Mouse (Mus musculus) hindbrain, embryonic 10.5 days (tissue): ENCODE data around the gene Bag3. TPM values are rescaled to one million over a fixed set of nuclear protein-coding genes. Genes with fewer than 3 reads are reported as not detected.

Experiments used
- DNase-seq: peaks from one replicate; pipeline ENCODE4 v3.0.0-alpha.2; 2017; ENCODE audit warnings: low spot score
- H3K27ac ChIP-seq: fragments of 300-500 bp; sonication (generic); 2 replicates; pipeline ENCODE4 v1.5.1; 2016; ENCODE audit warnings: mild to moderate bottlenecking, moderate library complexity
- H3K27me3 ChIP-seq: fragments of 300-500 bp; sonication (generic); 2 replicates; pipeline ENCODE4 v1.6.1; 2016; ENCODE audit warnings: mild to moderate bottlenecking; ENCODE audit not compliant: poor library complexity, insufficient read depth, severe bottlenecking
- H3K36me3 ChIP-seq: fragments of 300-500 bp; sonication (generic); 2 replicates; pipeline ENCODE4 v1.6.1; 2016; ENCODE audit warnings: mild to moderate bottlenecking, moderate library complexity
- H3K4me1 ChIP-seq: fragments of 300-500 bp; sonication (generic); replicated peaks from 2 replicates; pipeline ENCODE4 v1.6.1; 2016; ENCODE audit warnings: mild to moderate bottlenecking
- H3K4me3 ChIP-seq: fragments of 300-500 bp; sonication (generic); 2 replicates; pipeline ENCODE4 v1.5.1; 2016; ENCODE audit warnings: mild to moderate bottlenecking, moderate library complexity
- H3K9me3 ChIP-seq: fragments of 300-500 bp; sonication (generic); 2 replicates; pipeline ENCODE4 v1.6.1; 2016; ENCODE audit warnings: mild to moderate bottlenecking, moderate library complexity
- WGBS: fragments of 180-500 bp; shearing (Covaris S2); methylation state at CpG from one replicate; pipeline ENCODE4 v1.1.7; 2016; 5-methylcytosine and 5-hydroxymethylcytosine counted together
- polyA plus RNA-seq: library from polyadenylated mRNA; unstranded; fragments of >200 nt; fragmentation: Nextera tagmentation; extraction: Ambion mirVana; gene quantifications from 2 replicates; pipeline ENCODE4 v1.2.1, GENCODE M21; 2016

Bag3 gene
- polyA plus RNA-seq, 1 experiment from 2014 or later: 7.2 TPM

GRCm38 (mm10) chr7:128540734-128541133, 17.3 kb downstream of the Bag3 start:
- Histone ChIP-seq H3K27me3 (peaks cover 13% of the 10 kb centered on the region; the same call in 1 of the 2 replicates), H3K36me3 (peaks cover 15% of the 10 kb centered on the region), H3K9me3 (no peaks in the 10 kb centered on the region), H3K27ac (no peak overlapping the region), H3K4me3 (no peak overlapping the region), H3K4me1 (peaks cover 28% of the 10 kb centered on the region)
- WGBS: 89% methylated on average over 16 of the region's 16 CpGs
- no peak for DNase-seq

GRCm38 (mm10) chr7:128541186-128541585, 17.8 kb downstream of the Bag3 start:
- WGBS: 85% methylated on average over 9 of the region's 9 CpGs
- H3K27ac ChIP-seq: no peak overlapping the region
- H3K36me3 ChIP-seq: peaks cover 19% of the 10 kb centered on the region
- no peak for DNase-seq
- H3K9me3 ChIP-seq: no peaks in the 10 kb centered on the region
- peaks cover 13% of the 10 kb centered on the region; the same call in 1 of the 2 replicates for H3K27me3 ChIP-seq
- H3K4me3 ChIP-seq: no peak overlapping the region
- H3K4me1 ChIP-seq: peaks cover 23% of the 10 kb centered on the region

- no peaks in the 10 kb centered on the region for H3K9me3 ChIP-seq
- peaks cover 23% of the 10 kb centered on the region for H3K36me3 ChIP-seq
- H3K27ac ChIP-seq: no peak overlapping the region
- H3K27me3 ChIP-seq: peaks cover 13% of the 10 kb centered on the region; the same call in 1 of the 2 replicates
- H3K4me3 ChIP-seq: no peak overlapping the region
- peaks cover 20% of the 10 kb centered on the region for H3K4me1 ChIP-seq
- 85% methylated on average over 17 of the region's 17 CpGs for WGBS
- no peak for DNase-seq
These were observed 18.4 kb downstream of the Bag3 start for GRCm38 (mm10) chr7:128541771-128542170.

- peaks cover 20% of the 10 kb centered on the region for H3K4me1 ChIP-seq
- WGBS: 80% methylated on average over 4 of the region's 4 CpGs
- H3K36me3 ChIP-seq: peaks cover 27% of the 10 kb centered on the region
- no peak overlapping the region for H3K27ac ChIP-seq
- H3K4me3 ChIP-seq: no peak overlapping the region
- 0 out of 2 replicates have a peak, but pooled peaks cover 8% of the 10 kb centered on the region for H3K27me3 ChIP-seq
- no peaks in the 10 kb centered on the region for H3K9me3 ChIP-seq
- no peak for DNase-seq
These were observed 19.1 kb downstream of the Bag3 start for GRCm38 (mm10) chr7:128542488-128542887.

GRCm38 (mm10) chr7:128543148-128543855, 19.9 kb downstream of the Bag3 start:
- no peak overlapping the region for H3K4me3 ChIP-seq
- peaks cover 35% of the 10 kb centered on the region for H3K36me3 ChIP-seq
- no peak overlapping the region for H3K27ac ChIP-seq
- H3K9me3 ChIP-seq: no peaks in the 10 kb centered on the region; the same call in 1 of the 2 replicates
- 0 out of 2 replicates have a peak, but pooled peaks cover under 1% of the 10 kb centered on the region for H3K27me3 ChIP-seq
- DNase-seq: no peak
- H3K4me1 ChIP-seq: peaks cover 16% of the 10 kb centered on the region
- 82% methylated on average over 14 of the region's 14 CpGs for WGBS

GRCm38 (mm10) chr7:128543961-128544360, 20.5 kb downstream of the Bag3 start:
- no peak overlapping the region for H3K27ac ChIP-seq
- peaks cover 10% of the 10 kb centered on the region for H3K4me1 ChIP-seq
- H3K9me3 ChIP-seq: no peaks in the 10 kb centered on the region; the same call in 1 of the 2 replicates
- H3K27me3 ChIP-seq: no peaks in the 10 kb centered on the region
- H3K36me3 ChIP-seq: peaks cover 35% of the 10 kb centered on the region
- 83% methylated on average over 3 of the region's 3 CpGs for WGBS
- H3K4me3 ChIP-seq: no peak overlapping the region
- DNase-seq: no peak

- Histone ChIP-seq H3K9me3 (no peaks in the 10 kb centered on the region; the same call in 1 of the 2 replicates), H3K27me3 (no peaks in the 10 kb centered on the region), H3K27ac (no peak overlapping the region), H3K4me1 (peaks cover 10% of the 10 kb centered on the region), H3K36me3 (peaks cover 35% of the 10 kb centered on the region), H3K4me3 (no peak overlapping the region)
- DNase-seq: no peak
- 90% methylated on average over 7 of the region's 7 CpGs for WGBS
These were observed 21.3 kb downstream of the Bag3 start for GRCm38 (mm10) chr7:128544566-128545262.

GRCm38 (mm10) chr7:128546031-128546430, 22.6 kb downstream of the Bag3 start:
- Histone ChIP-seq H3K4me3 (no peak overlapping the region), H3K4me1 (peaks cover 23% of the 10 kb centered on the region), H3K27me3 (no peaks in the 10 kb centered on the region), H3K9me3 (no peaks in the 10 kb centered on the region; the same call in 1 of the 2 replicates), H3K27ac (no peak overlapping the region), H3K36me3 (peaks cover 35% of the 10 kb centered on the region)
- DNase-seq: no peak
- WGBS: 93% methylated on average over 8 of the region's 8 CpGs

- WGBS: 64% methylated on average over 4 of the region's 4 CpGs
- Histone ChIP-seq H3K9me3 (no peaks in the 10 kb centered on the region; the same call in 1 of the 2 replicates), H3K27me3 (no peaks in the 10 kb centered on the region), H3K4me1 (peaks cover 19% of the 10 kb centered on the region), H3K36me3 (peaks cover 24% of the 10 kb centered on the region), H3K4me3 (no peak overlapping the region), H3K27ac (no peak overlapping the region)
- DNase-seq: no peak
These were observed 25.7 kb downstream of the Bag3 start for GRCm38 (mm10) chr7:128549137-128549536.

- no peaks in the 10 kb centered on the region for H3K27me3 ChIP-seq
- peaks cover 19% of the 10 kb centered on the region for H3K4me1 ChIP-seq
- H3K9me3 ChIP-seq: no peaks in the 10 kb centered on the region; the same call in 1 of the 2 replicates
- whole genome bisulfite sequencing: 31% methylated on average over 1 of the region's 1 CpGs
- no peak for DNase-seq
- H3K4me3 ChIP-seq: no peak overlapping the region
- no peak overlapping the region for H3K27ac ChIP-seq
- H3K36me3 ChIP-seq: peaks cover 23% of the 10 kb centered on the region
These were observed 27.1 kb downstream of the Bag3 start for GRCm38 (mm10) chr7:128550328-128551086.

- peaks cover 17% of the 10 kb centered on the region for H3K36me3 ChIP-seq
- H3K4me1 ChIP-seq: peaks cover 19% of the 10 kb centered on the region
- H3K4me3 ChIP-seq: no peak overlapping the region
- DNase-seq: no peak
- no peaks in the 10 kb centered on the region for H3K27me3 ChIP-seq
- H3K9me3 ChIP-seq: no peaks in the 10 kb centered on the region; the same call in 1 of the 2 replicates
- no peak overlapping the region for H3K27ac ChIP-seq
- WGBS: 75% methylated on average over 3 of the region's 3 CpGs
These were observed 27.7 kb downstream of the Bag3 start for GRCm38 (mm10) chr7:128551087-128551457.

- Histone ChIP-seq H3K36me3 (peaks cover 1% of the 10 kb centered on the region; the same call in 1 of the 2 replicates), H3K27me3 (no peaks in the 10 kb centered on the region), H3K9me3 (no peaks in the 10 kb centered on the region; the same call in 1 of the 2 replicates), H3K4me3 (no peak overlapping the region), H3K27ac (no peak overlapping the region), H3K4me1 (peaks cover 19% of the 10 kb centered on the region)
- DNase-seq: no peak
- WGBS: 34% methylated on average over 3 of the region's 3 CpGs
These were observed 29.8 kb downstream of the Bag3 start for GRCm38 (mm10) chr7:128553105-128553705.
